Mouse (Mus musculus): ENCODE results near the gene Armc7. TPM values are rescaled to one million over a fixed set of nuclear protein-coding genes. Genes with fewer than 3 reads are reported as not detected.

Gene Armc7
- total RNA-seq (2023; ENCODE audit: inconsistent age) = 8.2 to 10.0 TPM (median 9.4 TPM) in 4 replicates

DNA sequence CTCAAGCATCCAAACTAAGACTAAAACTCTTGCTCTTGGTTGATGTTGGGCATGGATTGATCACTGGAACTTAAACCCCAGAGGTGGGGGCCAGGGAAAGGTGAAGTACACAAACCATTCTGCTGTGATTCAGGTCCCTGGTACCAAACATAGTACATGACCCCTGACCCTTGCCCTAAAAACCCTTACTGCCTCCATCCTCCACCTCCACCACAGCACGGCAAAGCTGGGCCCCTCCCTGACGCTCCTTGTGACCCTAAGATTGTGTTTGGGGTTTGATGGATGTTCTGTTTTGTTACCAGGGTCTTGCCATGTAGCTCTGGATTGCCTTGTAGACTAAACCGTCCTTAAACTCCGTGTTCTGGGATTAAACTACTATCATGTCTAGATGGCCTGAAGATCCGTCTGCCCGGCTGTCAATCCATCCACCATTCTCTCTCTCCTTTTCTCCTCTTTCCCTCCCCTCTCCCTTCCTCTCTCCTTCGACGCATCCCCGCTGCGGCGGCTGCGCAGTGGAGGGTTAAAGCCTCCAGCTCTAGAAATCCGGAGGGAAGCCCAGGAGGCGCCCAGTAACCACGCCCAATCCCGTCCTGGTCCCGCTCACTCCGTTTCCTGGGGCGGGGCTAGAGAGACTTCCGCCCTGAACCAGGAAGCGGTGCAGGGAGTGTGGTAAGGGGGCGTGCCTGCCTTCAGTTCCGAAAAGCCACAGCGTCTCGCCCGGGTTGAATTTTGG lies at the start of gene Armc7:
Armc7 (plus strand) TSS at position 643 of the 733 bp plus-strand sequence.

DNA sequence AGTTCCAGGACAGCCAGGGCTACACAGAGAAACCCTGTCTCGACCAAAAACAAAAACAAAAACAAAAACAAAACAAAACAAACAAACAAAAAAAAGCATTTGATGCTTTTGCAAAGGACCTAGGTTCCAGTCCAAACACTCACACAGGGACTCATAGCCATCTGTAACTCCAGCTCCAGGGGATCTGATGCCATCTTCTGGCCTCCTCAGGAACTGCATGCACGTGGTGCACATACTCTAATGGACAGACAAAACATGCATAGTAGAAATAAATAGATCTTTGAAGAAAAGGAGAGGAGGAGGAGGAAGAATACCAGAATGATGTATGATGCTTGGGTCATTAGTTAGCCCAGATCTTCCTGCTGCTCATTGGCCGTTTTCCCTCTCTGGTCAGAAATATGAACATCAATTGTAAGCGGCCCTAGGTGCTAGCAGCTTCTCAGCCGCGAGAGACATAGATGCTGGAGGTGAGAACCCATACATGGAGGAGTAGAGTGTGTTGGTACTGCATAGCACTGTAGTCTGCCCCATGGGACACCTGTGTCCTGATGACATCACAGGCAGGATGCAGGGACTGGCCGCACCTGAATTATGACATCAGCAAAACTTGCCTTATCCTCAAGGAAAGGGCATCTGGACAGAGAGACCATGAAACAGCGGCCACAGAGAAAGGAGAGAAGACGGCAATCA lies 35.4 kb upstream of the Armc7 start, which contains the start of gene Trim80:
Trim80 (plus strand) TSS at position 640 of the 690 bp plus-strand sequence.

DNA sequence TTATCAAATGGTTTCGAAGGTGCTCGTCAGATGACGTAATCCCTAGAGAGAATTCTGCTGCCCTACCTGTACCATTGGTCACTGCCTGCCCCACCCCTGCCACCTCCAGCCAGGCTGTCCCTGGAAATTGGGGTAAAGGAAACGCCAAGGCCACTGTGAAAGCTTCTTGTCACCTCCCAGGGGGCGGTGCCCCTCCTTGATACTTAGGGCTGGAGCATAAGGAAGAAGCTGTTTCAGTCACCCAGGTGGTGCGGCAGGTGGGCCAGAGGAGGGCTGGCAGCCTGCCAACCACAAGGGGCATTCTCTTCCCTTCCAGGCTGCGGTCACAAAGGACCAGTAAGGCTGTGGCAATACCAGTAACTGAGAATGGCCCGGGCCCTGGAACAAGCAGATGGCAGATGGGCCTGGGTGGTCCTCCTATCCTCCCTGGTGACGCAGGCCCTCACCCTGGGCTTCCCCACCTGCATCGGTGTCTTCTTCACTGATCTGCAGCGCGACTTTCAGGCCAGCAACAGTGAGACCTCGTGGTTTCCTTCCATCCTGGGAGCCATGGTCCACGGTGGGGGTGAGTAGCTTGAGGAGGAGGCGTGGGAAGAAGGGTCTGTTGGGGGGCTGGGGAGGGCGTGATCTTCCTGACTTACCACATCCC lies 13.1 kb upstream of the Armc7 start, which contains the start of gene Slc16a5:
Slc16a5 (plus strand) TSS at position 232 of the 649 bp plus-strand sequence.

DNA sequence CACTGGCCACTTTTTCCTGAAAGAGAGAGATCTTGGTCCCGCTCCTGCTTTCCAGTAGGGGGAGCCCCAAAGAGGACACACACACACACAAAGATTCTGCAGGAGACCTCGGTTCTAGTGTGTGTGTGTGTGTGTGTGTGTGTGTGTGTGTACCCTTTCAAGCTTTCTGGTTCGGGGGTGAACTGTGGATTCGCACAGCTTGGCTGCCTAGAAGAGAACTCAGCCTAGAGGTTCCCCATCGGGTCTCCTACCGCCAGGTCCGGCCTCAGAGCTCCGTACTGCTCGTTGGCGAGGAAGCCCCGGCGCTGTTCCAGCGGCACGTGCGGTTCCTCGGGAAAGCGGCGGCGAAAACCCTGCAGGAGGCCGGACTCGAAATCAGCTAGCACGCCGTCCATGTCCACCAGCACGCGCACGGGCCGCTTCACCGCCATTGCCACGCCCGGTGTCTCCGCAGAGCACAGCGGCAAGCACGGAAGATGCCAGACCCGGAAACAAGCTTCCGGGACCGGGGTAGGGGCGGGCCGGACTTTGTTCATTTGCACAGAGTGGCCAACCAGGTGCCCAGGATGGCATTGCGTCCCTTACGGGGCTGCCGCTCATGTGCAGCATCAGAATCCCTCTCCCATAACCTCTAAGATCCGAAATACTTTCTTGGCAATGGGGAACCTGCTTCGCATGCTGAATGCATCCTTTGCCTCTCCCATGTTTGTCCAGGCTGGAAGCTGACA lies 16.1 kb downstream of the Armc7 start, which contains the start of gene Nt5c:
Nt5c (minus strand) TSS at position 507 of the 728 bp plus-strand sequence.

DNA sequence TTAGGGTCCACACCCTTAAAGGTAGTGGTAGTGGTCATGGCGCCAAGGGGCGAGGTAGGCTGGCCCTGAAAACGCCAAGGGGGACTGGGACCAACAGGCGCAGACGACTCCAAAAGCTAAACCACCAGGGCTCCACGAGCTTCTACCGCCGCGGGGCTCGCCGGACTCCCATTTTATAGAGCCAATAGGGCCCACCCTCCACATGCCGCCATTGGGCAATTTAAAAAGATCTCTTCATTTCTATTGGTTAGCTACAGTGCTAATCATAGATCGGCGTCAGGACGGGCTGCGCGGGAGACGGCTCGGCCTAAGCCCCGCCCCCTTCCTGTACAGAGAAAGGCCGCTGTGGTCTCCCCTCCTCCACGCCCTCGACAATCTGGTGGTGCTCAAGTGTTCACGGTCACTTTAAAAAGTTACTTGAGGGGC lies 38.8 kb downstream of the Armc7 start, which contains the start of gene Jpt1:
Jpt1 (minus strand) TSS at position 150 of the 426 bp plus-strand sequence.

DNA sequence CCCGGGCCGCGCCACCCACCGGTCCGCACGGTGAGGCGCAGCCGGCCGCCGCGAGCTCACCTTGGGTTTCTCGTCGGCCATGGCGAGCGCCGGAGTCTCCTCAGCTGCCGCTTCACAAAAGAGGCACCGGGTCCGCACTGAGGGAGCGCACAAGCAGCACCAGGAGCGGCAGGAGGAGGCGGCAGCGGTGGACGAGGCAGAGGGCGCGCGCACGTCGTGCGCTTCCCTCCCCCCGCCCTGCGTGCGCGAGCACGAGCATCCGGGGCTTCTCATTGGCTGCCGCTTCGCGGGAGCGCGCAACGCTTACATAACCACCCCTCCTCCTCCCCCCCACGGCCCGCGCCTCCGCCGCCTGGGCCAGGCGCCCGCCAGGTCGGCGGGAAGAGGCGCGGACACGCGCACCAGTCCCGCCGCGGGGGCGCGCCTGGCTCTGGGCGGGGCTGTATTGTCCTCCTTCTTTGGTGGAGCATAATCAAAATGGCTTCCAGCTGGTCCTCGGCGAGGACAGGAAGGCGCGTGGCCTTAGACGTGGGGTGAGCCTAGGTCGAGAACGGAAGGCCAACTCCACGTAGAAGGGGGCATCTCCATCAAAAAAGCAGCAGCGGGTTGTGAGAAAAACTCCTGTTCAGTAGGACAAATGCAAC lies 60.7 kb downstream of the Armc7 start, which contains the start of gene Sumo2:
Sumo2 (minus strand) TSS at position 239 of the 644 bp plus-strand sequence.

Other genes with a start within 250 kb of the Armc7 start
- gene Grin2c, start 208.4 kb upstream of the Armc7 start, total RNA-seq (2023; ENCODE audit: inconsistent age) = not detected in 4 replicates
- 18.4 to 21.9 TPM (median 20.6 TPM) in 4 replicates for gene Fdxr, start 198.6 kb upstream of the Armc7 start, total RNA-seq (2023; ENCODE audit: inconsistent age)
- 0.19 TPM in 1 of 4 replicates, not detected in the others for gene Fads6, start 178.0 kb upstream of the Armc7 start, total RNA-seq (2023; ENCODE audit: inconsistent age)
- gene Otop2, start 168.5 kb upstream of the Armc7 start, total RNA-seq (2023; ENCODE audit: inconsistent age) = not detected in 4 replicates
- not detected in 4 replicates for gene Ush1g, start 153.6 kb upstream of the Armc7 start, total RNA-seq (2023; ENCODE audit: inconsistent age)
- gene Otop3, start 140.9 kb upstream of the Armc7 start, total RNA-seq (2023; ENCODE audit: inconsistent age) = not detected in 4 replicates
- gene Hid1, start 107.9 kb upstream of the Armc7 start, total RNA-seq (2023; ENCODE audit: inconsistent age) = 0.16 to 1.3 TPM (median 0.62 TPM) in 4 replicates
- gene Cdr2l, start 93.8 kb upstream of the Armc7 start, total RNA-seq (2023; ENCODE audit: inconsistent age) = not detected in 4 replicates
- gene Mrpl58, start 71.9 kb upstream of the Armc7 start, total RNA-seq (2023; ENCODE audit: inconsistent age) = 39.5 to 75.4 TPM (median 57.2 TPM) in 4 replicates
- gene Atp5h, start 55.7 kb upstream of the Armc7 start, total RNA-seq (2023; ENCODE audit: inconsistent age) = 182 to 204 TPM (median 189 TPM) in 4 replicates
- gene Kctd2, start 55.5 kb upstream of the Armc7 start, total RNA-seq (2023; ENCODE audit: inconsistent age) = 29.9 to 44.8 TPM (median 39.7 TPM) in 4 replicates
- gene Trim80, start 35.1 kb upstream of the Armc7 start, total RNA-seq (2023; ENCODE audit: inconsistent age) = not detected in 4 replicates
- not detected in 4 replicates for gene Slc16a5, start 13.2 kb upstream of the Armc7 start, total RNA-seq (2023; ENCODE audit: inconsistent age)
- gene Nt5c, start 16.2 kb downstream of the Armc7 start, total RNA-seq (2023; ENCODE audit: inconsistent age) = 74.5 to 85.8 TPM (median 80.1 TPM) in 4 replicates
- gene Jpt1, start 38.7 kb downstream of the Armc7 start, total RNA-seq (2023; ENCODE audit: inconsistent age) = 194 to 214 TPM (median 207 TPM) in 4 replicates
- 240 to 284 TPM (median 258 TPM) in 4 replicates for gene Sumo2, start 60.6 kb downstream of the Armc7 start, total RNA-seq (2023; ENCODE audit: inconsistent age)
- gene Nup85, start 88.8 kb downstream of the Armc7 start, total RNA-seq (2023; ENCODE audit: inconsistent age) = 65.8 to 88.5 TPM (median 71.8 TPM) in 4 replicates
- 35.4 to 37.4 TPM (median 36.9 TPM) in 4 replicates for gene Mrps7, start 128.3 kb downstream of the Armc7 start, total RNA-seq (2023; ENCODE audit: inconsistent age)
- gene Gga3, start 128.4 kb downstream of the Armc7 start, total RNA-seq (2023; ENCODE audit: inconsistent age) = 84.2 to 122 TPM (median 114 TPM) in 4 replicates
- gene Mif4gd, start 137.3 kb downstream of the Armc7 start, total RNA-seq (2023; ENCODE audit: inconsistent age) = 285 to 296 TPM (median 290 TPM) in 4 replicates
- 104 to 121 TPM (median 107 TPM) in 4 replicates for gene Slc25a19, start 152.6 kb downstream of the Armc7 start, total RNA-seq (2023; ENCODE audit: inconsistent age)
- 286 to 382 TPM (median 375 TPM) in 4 replicates for gene Grb2, start 232.9 kb downstream of the Armc7 start, total RNA-seq (2023; ENCODE audit: inconsistent age)

Measured in B cell, adult (primary cell).